Mouse (Mus musculus) MEL (cell line): Measurements from ENCODE around the gene Arntl. TPM values are rescaled to one million over a fixed set of nuclear protein-coding genes. Genes with fewer than 3 reads are reported as not detected.

Source experiments
- DNase-seq: peaks from one replicate; pipeline ENCODE4 v3.0.0; 2011; ENCODE audit warnings: low read depth, low spot score
- H3K27ac ChIP-seq: 2 replicates; pipeline ENCODE4 v1.5.1; 2012; ENCODE audit warnings: low read depth, mild to moderate bottlenecking, control low read depth, low read length, moderate library complexity; ENCODE audit not compliant: control insufficient read depth
- H3K27me3 ChIP-seq, 2 experiments: fragments of 150-350 bp in 1 of 2; sonication (generic) in 1 of 2; 2 replicates each; pipeline ENCODE4 v1.6.1; 2012; ENCODE audit warnings: low read length in 2 of 2, mild to moderate bottlenecking in 2 of 2, improper control_type of control experiment in 1 of 2, moderate library complexity in 1 of 2; ENCODE audit not compliant: insufficient read depth in 2 of 2, control insufficient read depth in 1 of 2
- H3K36me3 ChIP-seq, 2 experiments: 2 replicates each; pipeline ENCODE4 v1.6.1; 2012 to 2014; ENCODE audit warnings: low read length in 2 of 2, improper control_type of control experiment in 1 of 2, inconsistent platforms in 1 of 2, mild to moderate bottlenecking in 1 of 2; ENCODE audit not compliant: insufficient read depth in 2 of 2, control insufficient read depth in 1 of 2
- H3K4me1 ChIP-seq, 2 experiments: fragments of 150-350 bp in 1 of 2; sonication (generic) in 1 of 2; 2 replicates each; pipeline ENCODE4 v1.6.1; 2012; ENCODE audit warnings: low read length in 2 of 2, improper control_type of control experiment in 1 of 2, mild to moderate bottlenecking in 1 of 2; ENCODE audit not compliant: insufficient read depth in 2 of 2, control insufficient read depth in 1 of 2
- H3K4me3 ChIP-seq, 2 experiments: fragments of 150-350 bp in 1 of 2; sonication (generic) in 1 of 2; 2 replicates each; pipeline ENCODE4 v1.5.1; 2012; ENCODE audit warnings: low read depth in 2 of 2, low read length in 2 of 2, mild to moderate bottlenecking in 2 of 2, moderate library complexity in 2 of 2, control low read depth in 1 of 2, improper control_type of control experiment in 1 of 2; ENCODE audit not compliant: control insufficient read depth in 1 of 2, insufficient read depth in 1 of 2
- H3K79me2 ChIP-seq: 2 replicates; pipeline ENCODE4 v1.6.1; 2012; ENCODE audit warnings: mild to moderate bottlenecking, low read length, moderate library complexity; ENCODE audit not compliant: control insufficient read depth, poor library complexity, insufficient read depth
- H3K9ac ChIP-seq: 2 replicates; pipeline ENCODE4 v1.6.1; 2012; ENCODE audit warnings: low read depth, mild to moderate bottlenecking, control low read depth, low read length, moderate library complexity; ENCODE audit not compliant: control insufficient read depth, poor library complexity, severe bottlenecking
- H3K9me3 ChIP-seq: fragments of 150-350 bp; sonication (generic); replicated peaks from 2 replicates; pipeline ENCODE4 v1.6.1; 2012; ENCODE audit warnings: mild to moderate bottlenecking, low read length, improper control_type of control experiment, moderate library complexity; ENCODE audit not compliant: insufficient read depth
- BHLHE40 ChIP-seq: IDR thresholded peaks from 2 replicates; pipeline ENCODE4 v1.6.1; 2012; ENCODE audit warnings: low read depth, mild to moderate bottlenecking, inconsistent platforms, low read length, improper control_type of control experiment, borderline replicate concordance
- EP300 ChIP-seq, 2 experiments: IDR thresholded peaks; 2 replicates each; pipeline ENCODE4 v1.6.1; 2011; ENCODE audit warnings: improper control_type of control experiment in 2 of 2, low read length in 2 of 2, low read depth in 1 of 2, mild to moderate bottlenecking in 1 of 2
- JUND ChIP-seq: IDR thresholded peaks from 2 replicates; pipeline ENCODE4 v1.6.1; 2011; ENCODE audit warnings: low read depth, mild to moderate bottlenecking, improper control_type of control experiment, low read length
- MAX ChIP-seq: IDR thresholded peaks from 2 replicates; pipeline ENCODE4 v1.6.1; 2011; ENCODE audit warnings: low read length, improper control_type of control experiment
- MAZ ChIP-seq: IDR thresholded peaks from 2 replicates; pipeline ENCODE4 v1.6.1; 2012; ENCODE audit warnings: low read depth, mild to moderate bottlenecking, inconsistent platforms, low read length, improper control_type of control experiment
- MYB ChIP-seq: IDR thresholded peaks from 2 replicates; pipeline ENCODE4 v1.6.1; 2011; ENCODE audit warnings: mild to moderate bottlenecking, low read depth, low read length, improper control_type of control experiment
- RAD21 ChIP-seq: IDR thresholded peaks from 2 replicates; pipeline ENCODE4 v1.6.1; 2011; ENCODE audit warnings: mild to moderate bottlenecking, low read depth, low read length, improper control_type of control experiment
- TAL1 ChIP-seq: IDR thresholded peaks from 2 replicates; pipeline ENCODE4 v1.6.1; 2012; ENCODE audit warnings: mild to moderate bottlenecking, inconsistent platforms, low read length, moderate library complexity, mixed read lengths
- TCF12 ChIP-seq: IDR thresholded peaks from 2 replicates; pipeline ENCODE4 v1.6.1; 2014; ENCODE audit warnings: low read depth, mild to moderate bottlenecking, inconsistent platforms, low read length, improper control_type of control experiment, moderate library complexity
- USF1 ChIP-seq: IDR thresholded peaks from 2 replicates; pipeline ENCODE4 v1.6.1; 2014; ENCODE audit warnings: low read depth, mild to moderate bottlenecking, inconsistent platforms, low read length, improper control_type of control experiment, moderate library complexity
- polyA plus RNA-seq, 2 experiments: library from polyadenylated mRNA; stranded (reverse) in 1 of 2; unstranded in 1 of 2; fragments of >175 nt in 1 of 2; fragments of >200 nt in 1 of 2; gene quantifications; 2 replicates each; pipeline versions ENCODE4 v1.2.1 to v1.2.4; 2012; ENCODE audit warnings: low replicate concordance in 2 of 2, low read depth in 1 of 2; ENCODE audit not compliant: insufficient read length in 2 of 2, insufficient read depth in 1 of 2, missing spikeins in 1 of 2
- total RNA-seq: library from RNA; depleted of rRNA; stranded (reverse); fragments of 300-350 nt; gene quantifications from 2 replicates; pipeline ENCODE4 v1.2.3, GENCODE M21; 2012

The Arntl gene
- total and polyA plus RNA-seq, 3 experiments, result 2.0 to 4.5 TPM; not detected in 1

GRCm38 (mm10) chr7:113294598-113294997 lies 87.3 kb downstream of the Arntl start:
- no peak overlapping the region for H3K27ac ChIP-seq
- H3K79me2 ChIP-seq, result no peaks in the 10 kb centered on the region
- H3K27me3 ChIP-seq, result no peaks in the 10 kb centered on the region
- DNase-seq, result no peak
- TF ChIP-seq MAX (no peak), MAZ (no peak)
- TF ChIP-seq, all 39 proteins: peak for 0
- Histone ChIP-seq H3K9ac (no peak overlapping the region), H3K36me3 (peaks cover 0 to 20% of the 10 kb centered on the region in 2 experiments; a peak in 2 of 4 replicates), H3K9me3 (no peaks in the 10 kb centered on the region), H3K4me3 (no peak overlapping the region), H3K4me1 (peaks cover 7 to 32% of the 10 kb centered on the region in 2 experiments; a peak in 3 of 4 replicates)

DNA sequence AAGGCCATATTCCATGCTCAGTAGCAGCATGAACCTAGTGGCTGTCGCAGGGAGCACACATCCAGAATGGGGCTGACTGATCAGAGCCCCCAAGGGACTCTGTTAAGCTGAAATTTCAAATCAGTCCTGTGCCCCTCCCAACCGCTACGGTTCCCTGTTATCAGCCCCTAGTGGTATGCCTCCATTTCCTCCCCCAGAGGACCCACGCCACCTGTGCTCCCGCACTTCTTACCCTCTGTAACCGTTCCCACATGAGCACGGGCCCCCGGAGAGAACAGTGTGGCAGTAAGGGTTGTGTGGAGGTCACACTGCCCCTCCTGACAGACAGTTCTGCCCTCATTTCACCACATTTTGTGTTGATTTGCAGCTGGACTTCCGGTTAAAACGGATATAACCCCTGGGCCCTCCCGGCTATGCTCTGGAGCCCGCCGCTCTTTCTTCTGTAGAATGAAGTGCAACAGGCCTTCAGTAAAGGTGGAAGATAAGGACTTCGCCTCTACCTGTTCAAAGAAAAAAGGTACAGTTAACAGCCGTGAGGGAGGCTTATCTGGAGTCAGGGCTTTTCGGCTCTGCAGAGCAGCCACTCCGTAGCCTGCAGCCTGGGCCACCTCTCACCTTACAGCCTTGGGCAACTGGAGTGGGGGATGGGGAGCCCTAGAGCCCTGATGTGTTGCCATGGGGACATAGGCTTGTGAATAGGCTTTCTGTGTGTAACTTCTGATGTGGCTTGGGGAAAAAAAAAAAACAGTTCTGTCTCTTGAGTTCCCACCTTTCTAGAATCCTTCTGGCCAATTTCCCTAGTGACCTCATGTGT lies 88.0 kb downstream of the Arntl start:
- 0 out of 4 replicates have a peak, but pooled peaks of 1 of the 2 experiments have one; percentile 19 for TF ChIP-seq EP300 (IDR thresholded peaks at IDR 0.05; ENCODE audit: low read depth in 1 of 2, low read length in 2 of 2)
- peak; percentile 50; the same call in 1 of the 2 replicates for TF ChIP-seq TCF12
- TF ChIP-seq BHLHE40, result no peak
- no peak for DNase-seq
- H3K27me3 ChIP-seq, result no peaks in the 10 kb centered on the region
- H3K9me3 ChIP-seq, result no peaks in the 10 kb centered on the region
- H3K9ac ChIP-seq, result no peak overlapping the region
- no peaks in the 10 kb centered on the region for H3K79me2 ChIP-seq
- peaks cover 0 to 20% of the 10 kb centered on the region in 2 experiments; a peak in 2 of 4 replicates for H3K36me3 ChIP-seq
- H3K4me1 ChIP-seq, result peaks cover 7 to 30% of the 10 kb centered on the region in 2 experiments; a peak in 3 of 4 replicates
- no peak overlapping the region for H3K4me3 ChIP-seq
- no peak overlapping the region for H3K27ac ChIP-seq

- Histone ChIP-seq H3K4me1 (peaks cover 5 to 29% of the 10 kb centered on the region in 2 experiments; a peak in 3 of 4 replicates), H3K79me2 (no peaks in the 10 kb centered on the region), H3K4me3 (no peak overlapping the region), H3K27me3 (no peaks in the 10 kb centered on the region), H3K36me3 (peaks cover 0 to 15% of the 10 kb centered on the region in 2 experiments; a peak in 2 of 4 replicates), H3K27ac (no peak overlapping the region), H3K9ac (no peak overlapping the region), H3K9me3 (no peaks in the 10 kb centered on the region)
- peak; percentile 55 for DNase-seq
- TF ChIP-seq TAL1, result peak; percentile 27; the same call in 1 of the 2 replicates
- no peak for TF ChIP-seq JUND
- no peak for TF ChIP-seq MYB
- no peak for TF ChIP-seq RAD21
- no peak for TF ChIP-seq USF1
These were observed 90.5 kb downstream of the Arntl start for GRCm38 (mm10) chr7:113297813-113298212.
